Mouse (Mus musculus) stomach, embryonic 15.5 days (tissue): ENCODE data around the gene Tas2r108. TPM values are rescaled to one million over a fixed set of nuclear protein-coding genes. Genes with fewer than 3 reads are reported as not detected.

Experiments used
- polyA plus RNA-seq: library from polyadenylated mRNA; unstranded; fragments of >200 nt; fragmentation: Nextera tagmentation; extraction: Ambion mirVana; gene quantifications from 2 replicates; pipeline ENCODE4 v1.2.1, GENCODE M21; 2015

Tas2r108 gene
- polyA plus RNA-seq, 1 experiment from 2014 or later: not detected

Other genes with a start within 250 kb of the Tas2r108 start
- 36.4 and 40.2 TPM in 2 replicates for gene Agk, start 168.4 kb upstream of the Tas2r108 start, polyA plus RNA-seq
- gene E330009J07Rik, start 57.4 kb upstream of the Tas2r108 start, polyA plus RNA-seq: 13.7 and 16.0 TPM in 2 replicates
- gene Wee2, start 54.4 kb upstream of the Tas2r108 start, polyA plus RNA-seq: 0.05 and 0.09 TPM in 2 replicates
- gene Ssbp1, start 22.2 kb upstream of the Tas2r108 start, polyA plus RNA-seq: 159 and 178 TPM in 2 replicates
- not detected in 2 replicates for gene Tas2r137, start 2.3 kb upstream of the Tas2r108 start, polyA plus RNA-seq
- not detected in 2 replicates for gene Prss37, start 26.0 kb downstream of the Tas2r108 start, polyA plus RNA-seq
- not detected in 2 replicates for gene Olfr461, start 61.5 kb downstream of the Tas2r108 start, polyA plus RNA-seq
- not detected in 2 replicates for gene Olfr460, start 76.0 kb downstream of the Tas2r108 start, polyA plus RNA-seq
- 2.0 and 2.1 TPM in 2 replicates for gene Clec5a, start 92.3 kb downstream of the Tas2r108 start, polyA plus RNA-seq
- not detected in 2 replicates for gene Tas2r138, start 119.8 kb downstream of the Tas2r108 start, polyA plus RNA-seq
- gene Mgam, start 135.3 kb downstream of the Tas2r108 start, polyA plus RNA-seq: 5.4 and 6.6 TPM in 2 replicates